Mouse (Mus musculus): ENCODE data around the gene Mcm6. TPM values are rescaled to one million over a fixed set of nuclear protein-coding genes. Genes with fewer than 3 reads are reported as not detected.

Mcm6 gene
- 10 to 100 TPM; 94.1 to 98.5 TPM for total RNA-seq (2023)

GRCm38 (mm10) chr1:128359554-128360376 lies at the start of gene Mcm6:
TSS of gene Mcm6 (minus strand) at chr1:128359664.

GRCm38 (mm10) chr1:128328218-128328617 lies 31.2 kb downstream of the Mcm6 start, which contains the start of gene Lct:
TSS of gene Lct (minus strand) at chr1:128328318.

Other genes starting within 250 kb of the Mcm6 start
- 10 to 100 TPM; 49.9 to 62.9 TPM for gene Ubxn4, start 115.7 kb downstream of the Mcm6 start, total RNA-seq (2023)
- 1 to 10 TPM; 8.8 to 9.5 TPM for gene Lct, start 31.3 kb downstream of the Mcm6 start, total RNA-seq (2023)
- gene Dars, start 57.7 kb upstream of the Mcm6 start, total RNA-seq (2023) = 10 to 100 TPM; 67.9 to 81.9 TPM
- 100 to 1,000 TPM; 595 to 644 TPM for gene Cxcr4, start 232.6 kb upstream of the Mcm6 start, total RNA-seq (2023)